Mouse (Mus musculus): ENCODE measurements at regions not wholly inside any gene's neighbourhood (a gene's known extent, or its start where the extent isn't known, plus 50 kb on each side); places are given as distances from the start of the nearest gene placed in this dataset.

DNA sequence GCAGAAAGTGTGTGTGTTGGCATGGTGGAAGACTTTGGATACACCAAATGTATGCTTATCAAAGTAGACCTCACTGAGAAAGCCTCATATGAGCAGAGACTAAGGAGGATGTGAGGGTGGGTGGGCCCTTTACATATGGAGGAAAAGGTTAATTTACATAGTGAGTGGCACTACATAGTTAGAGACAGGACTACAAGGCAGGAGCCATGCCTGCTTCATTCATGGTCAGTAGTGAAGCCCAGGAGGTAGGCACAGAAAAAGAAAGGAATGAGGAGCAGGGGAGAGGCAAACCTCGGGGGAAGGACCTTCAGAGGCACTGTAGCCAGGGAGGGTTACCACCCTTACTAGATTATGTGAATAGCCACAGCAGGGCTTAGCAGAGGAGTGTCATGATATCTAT, 80.1 kb upstream of the Cpeb2 start:
- TF ChIP-seq CTCF (IDR thresholded peaks at IDR 0.05; ENCODE audit: control insufficient read depth, insufficient read depth, insufficient read length) (no peak), USF1 (IDR thresholded peaks at IDR 0.05; ENCODE audit: low read depth) (no peak), MAX (IDR thresholded peaks at IDR 0.05) (no peak), MYOG (IDR thresholded peaks at IDR 0.05; ENCODE audit: control insufficient read depth, extremely low read depth, insufficient read length) (no peak), MYOD1 (IDR thresholded peaks at IDR 0.05; ENCODE audit: control insufficient read depth, insufficient read length, low read depth) (no peak)

All from C2C12 (cell line).